Mouse (Mus musculus) cerebral cortex, adult 2 months (tissue): ENCODE measurements around the gene Cdk5rap2.

Source experiments
- WGBS: fragments of 180-500 bp; shearing (Covaris S2); methylation state at CpG from one replicate; pipeline ENCODE4 v1.1.7; 2018; 5-methylcytosine and 5-hydroxymethylcytosine counted together

Gene Cdk5rap2

GRCm38 (mm10) chr4:70409994-70410721 lies at the start of gene Cdk5rap2:
Gene Cdk5rap2 (minus strand): TSS chr4:70410443.
- under 1% methylated on average over 55 of the region's 55 CpGs for WGBS

- WGBS = 70% methylated on average over 3 of the region's 3 CpGs
Observed at GRCm38 (mm10) chr4:70452161-70452560, 41.9 kb upstream of the Cdk5rap2 start.

- WGBS = 0% methylated on average over 2 of the region's 2 CpGs
Observed at GRCm38 (mm10) chr4:70451750-70452149, 41.5 kb upstream of the Cdk5rap2 start.

GRCm38 (mm10) chr4:70449668-70450067 lies 39.4 kb upstream of the Cdk5rap2 start:
- 96% methylated on average over 1 of the region's 1 CpGs for WGBS

GRCm38 (mm10) chr4:70446774-70447173 lies 36.5 kb upstream of the Cdk5rap2 start:
- WGBS = 87% methylated on average over 3 of the region's 3 CpGs

GRCm38 (mm10) chr4:70420202-70420601 lies 10.0 kb upstream of the Cdk5rap2 start:
- 52% methylated on average over 2 of the region's 2 CpGs for WGBS

- WGBS = 29% methylated on average over 2 of the region's 2 CpGs
Observed at GRCm38 (mm10) chr4:70412126-70412525, 1.9 kb upstream of the Cdk5rap2 start.

- WGBS = 18% methylated on average over 9 of the region's 9 CpGs
Observed at GRCm38 (mm10) chr4:70409456-70409855, 787 bp downstream of the Cdk5rap2 start.

GRCm38 (mm10) chr4:70402109-70402819 lies 8.0 kb downstream of the Cdk5rap2 start:
- WGBS = 38% methylated on average over 9 of the region's 9 CpGs

GRCm38 (mm10) chr4:70399476-70399875 lies 10.8 kb downstream of the Cdk5rap2 start:
- WGBS = 83% methylated on average over 5 of the region's 5 CpGs

- whole genome bisulfite sequencing = 99% methylated on average over 2 of the region's 2 CpGs
Observed at GRCm38 (mm10) chr4:70399074-70399473, 11.2 kb downstream of the Cdk5rap2 start.

- 88% methylated on average over 4 of the region's 4 CpGs for WGBS
Observed at GRCm38 (mm10) chr4:70398088-70398487, 12.2 kb downstream of the Cdk5rap2 start.

- 92% methylated on average over 5 of the region's 5 CpGs for WGBS
Observed at GRCm38 (mm10) chr4:70396701-70397100, 13.5 kb downstream of the Cdk5rap2 start.

- 91% methylated on average over 2 of the region's 2 CpGs for WGBS
Observed at GRCm38 (mm10) chr4:70394736-70395135, 15.5 kb downstream of the Cdk5rap2 start.

GRCm38 (mm10) chr4:70391760-70392372 lies 18.4 kb downstream of the Cdk5rap2 start:
- 59% methylated on average over 11 of the region's 11 CpGs for WGBS

GRCm38 (mm10) chr4:70391073-70391472 lies 19.2 kb downstream of the Cdk5rap2 start:
- 73% methylated on average over 9 of the region's 9 CpGs for WGBS

- 91% methylated on average over 5 of the region's 5 CpGs for WGBS
Observed at GRCm38 (mm10) chr4:70386206-70386605, 24.0 kb downstream of the Cdk5rap2 start.

- 59% methylated on average over 4 of the region's 4 CpGs for WGBS
Observed at GRCm38 (mm10) chr4:70377359-70377758, 32.9 kb downstream of the Cdk5rap2 start.

- 91% methylated on average over 11 of the region's 11 CpGs for WGBS
Observed at GRCm38 (mm10) chr4:70365061-70365858, 45.0 kb downstream of the Cdk5rap2 start.

GRCm38 (mm10) chr4:70361366-70361765 lies 48.9 kb downstream of the Cdk5rap2 start:
- 88% methylated on average over 4 of the region's 4 CpGs for WGBS

GRCm38 (mm10) chr4:70355659-70356350 lies 54.4 kb downstream of the Cdk5rap2 start:
- 52% methylated on average over 9 of the region's 9 CpGs for WGBS
